Mouse (Mus musculus) gastrocnemius, adult 18-20 months (tissue): Measurements from ENCODE around the gene AI597479. TPM values are rescaled to one million over a fixed set of nuclear protein-coding genes. Genes with fewer than 3 reads are reported as not detected.
"Not testable (repeated sequence)": the region's sequence is repeated elsewhere in the genome, so short reads cannot be mapped to it uniquely, and the experiment has no call there.

Source experiments
- DNase-seq: peaks from one replicate; pipeline ENCODE4 v3.0.0; 2021; ENCODE audit warnings: low spot score
- total RNA-seq, 2 experiments: library from RNA; stranded (reverse); gene quantifications; 2 replicates each; pipeline ENCODE4 v1.2.3; 2021

AI597479 gene
- total RNA-seq, 2 experiments from 2014 or later: 16.1 to 18.8 TPM

DNA sequence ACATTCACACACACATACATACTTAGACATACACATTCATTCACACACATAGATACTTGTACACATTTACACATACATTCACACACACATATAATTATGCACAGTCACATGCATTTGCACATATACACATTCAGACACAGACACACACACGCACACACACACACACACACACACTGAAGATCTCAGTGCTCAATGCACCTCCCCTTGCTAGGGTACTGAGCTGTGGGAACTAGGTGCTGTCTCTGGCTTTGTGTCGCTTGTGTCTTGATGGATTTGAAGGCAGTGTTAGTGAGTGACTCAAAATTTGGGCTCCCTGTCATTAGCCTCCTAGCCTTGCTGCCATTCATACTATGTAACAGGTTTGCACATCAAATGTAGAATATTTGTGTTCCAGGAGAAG lies 24.1 kb downstream of the AI597479 start:
- DNase-seq: no peak

GRCm38 (mm10) chr1:43124726-43125125 lies 26.2 kb downstream of the AI597479 start:
- no peak for DNase-seq

- DNase-seq: no peak
Observed at GRCm38 (mm10) chr1:43127196-43127595, 28.7 kb downstream of the AI597479 start.

- no peak for DNase-seq
Observed at GRCm38 (mm10) chr1:43127820-43128610, 29.5 kb downstream of the AI597479 start.

GRCm38 (mm10) chr1:43130219-43130981 lies 31.9 kb downstream of the AI597479 start:
- DNase-seq: no peak

DNA sequence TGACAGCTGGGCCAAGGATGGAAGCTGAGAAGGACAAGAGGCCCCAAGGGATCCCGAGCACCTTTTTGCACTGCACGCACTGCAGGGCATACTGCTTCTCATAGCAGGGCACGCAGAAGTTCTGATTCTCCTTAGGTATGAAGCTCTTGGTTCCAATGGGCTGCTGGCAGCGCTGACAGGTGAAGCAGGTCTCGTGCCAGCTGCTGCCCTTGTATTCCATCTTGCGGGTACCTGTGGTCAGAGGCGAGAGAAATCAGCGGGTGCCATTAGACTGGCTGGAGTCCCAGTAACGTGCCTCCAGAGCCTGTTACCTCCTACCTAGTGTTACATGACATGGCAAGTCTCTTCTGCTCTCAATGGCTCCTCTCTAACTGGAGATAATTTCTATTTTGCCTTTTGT lies 33.1 kb downstream of the AI597479 start:
- no peak for DNase-seq

DNA sequence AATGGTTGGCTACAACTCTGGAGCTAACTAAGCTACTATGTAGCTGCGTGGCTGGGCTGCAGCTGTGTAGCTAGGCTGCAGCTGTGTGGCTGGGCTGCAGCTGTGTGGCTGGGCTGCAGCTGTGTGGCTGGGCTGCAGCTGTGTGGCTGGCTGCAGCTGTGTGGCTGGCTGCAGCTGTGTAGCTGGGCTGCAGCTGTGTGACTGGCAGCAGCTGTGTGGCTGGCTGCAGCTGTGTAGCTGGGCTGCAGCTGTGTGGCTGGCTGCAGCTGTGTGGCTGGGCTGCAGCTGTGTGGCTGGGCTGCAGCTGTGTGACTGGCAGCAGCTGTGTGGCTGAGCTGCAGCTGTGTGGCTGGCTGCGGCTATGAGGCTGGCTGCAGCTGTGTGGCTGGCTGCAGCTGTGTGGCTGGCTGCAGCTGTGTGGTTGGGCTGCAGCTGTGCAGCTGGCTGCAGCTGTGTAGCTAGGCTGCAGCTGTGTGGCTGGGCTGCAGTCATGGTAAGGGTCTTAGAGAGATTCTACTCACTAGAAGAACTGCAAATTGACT lies 38.0 kb downstream of the AI597479 start:
- not testable (repeated sequence) for DNase-seq

- no peak for DNase-seq
Observed at GRCm38 (mm10) chr1:43137334-43137733, 38.8 kb downstream of the AI597479 start.

GRCm38 (mm10) chr1:43138268-43138812 lies 39.8 kb downstream of the AI597479 start:
- DNase-seq: no peak

- DNase-seq: peak; percentile 84
Observed at GRCm38 (mm10) chr1:43139587-43140266, 41.2 kb downstream of the AI597479 start.

- DNase-seq: no peak
Observed at GRCm38 (mm10) chr1:43141555-43141961, 43.0 kb downstream of the AI597479 start.

DNA sequence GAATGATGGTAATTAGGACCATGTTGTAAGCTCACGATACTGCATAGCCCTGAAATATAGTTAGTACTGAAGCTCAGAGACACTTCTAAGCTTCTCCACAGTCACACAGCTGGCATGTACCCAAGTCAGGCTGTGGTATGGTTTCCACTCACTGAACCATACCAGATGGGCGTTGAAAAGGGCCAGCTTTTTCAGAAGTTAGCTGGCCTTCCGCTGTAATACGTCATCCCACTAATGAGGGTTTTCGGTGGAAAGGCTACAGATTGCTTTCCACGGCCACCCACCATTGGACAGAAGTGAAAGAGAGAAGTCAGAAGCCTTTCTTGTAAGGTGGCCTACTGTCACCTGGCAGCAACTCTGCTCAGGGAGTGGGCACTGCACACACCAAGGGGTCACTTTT lies 44.3 kb downstream of the AI597479 start:
- DNase-seq: no peak

DNA sequence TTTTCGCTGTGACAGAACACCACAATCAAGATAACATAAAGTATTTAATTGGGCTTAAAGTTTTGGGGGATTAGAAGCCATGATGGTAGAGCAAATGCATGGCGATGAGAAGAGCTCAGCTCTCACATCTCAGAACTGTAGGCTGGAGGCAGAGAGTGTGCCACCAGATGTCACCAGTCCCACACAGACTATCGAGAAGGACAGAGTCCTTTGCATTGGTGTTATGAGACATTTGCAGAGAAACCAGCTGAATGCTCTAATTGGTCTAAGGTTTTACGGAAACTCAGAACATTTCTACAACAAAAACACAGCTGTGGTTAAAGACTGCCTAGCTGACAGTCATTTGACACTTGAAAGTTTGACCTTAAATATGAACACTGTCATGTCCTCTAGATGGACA lies 44.8 kb downstream of the AI597479 start:
- DNase-seq: peak; percentile 12

DNA sequence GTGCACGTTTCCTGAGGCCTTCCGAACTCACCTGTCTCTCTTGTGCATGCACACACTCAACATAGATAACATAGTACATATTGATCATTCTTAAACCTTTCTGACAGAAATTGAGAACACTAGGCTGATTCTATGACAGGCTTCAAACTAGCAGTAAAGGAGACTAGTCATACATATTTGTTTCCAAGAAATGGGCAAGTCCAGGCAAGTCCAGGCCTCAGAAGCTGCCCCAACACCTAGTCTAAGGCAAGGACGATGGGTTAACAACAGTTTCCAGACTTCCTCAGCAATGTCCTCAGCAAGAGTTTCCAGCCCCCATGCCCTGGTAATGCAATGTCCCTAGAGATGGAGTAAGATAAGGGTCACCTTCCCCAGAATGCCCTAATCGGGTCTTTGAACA lies 45.3 kb downstream of the AI597479 start:
- DNase-seq: no peak

DNA sequence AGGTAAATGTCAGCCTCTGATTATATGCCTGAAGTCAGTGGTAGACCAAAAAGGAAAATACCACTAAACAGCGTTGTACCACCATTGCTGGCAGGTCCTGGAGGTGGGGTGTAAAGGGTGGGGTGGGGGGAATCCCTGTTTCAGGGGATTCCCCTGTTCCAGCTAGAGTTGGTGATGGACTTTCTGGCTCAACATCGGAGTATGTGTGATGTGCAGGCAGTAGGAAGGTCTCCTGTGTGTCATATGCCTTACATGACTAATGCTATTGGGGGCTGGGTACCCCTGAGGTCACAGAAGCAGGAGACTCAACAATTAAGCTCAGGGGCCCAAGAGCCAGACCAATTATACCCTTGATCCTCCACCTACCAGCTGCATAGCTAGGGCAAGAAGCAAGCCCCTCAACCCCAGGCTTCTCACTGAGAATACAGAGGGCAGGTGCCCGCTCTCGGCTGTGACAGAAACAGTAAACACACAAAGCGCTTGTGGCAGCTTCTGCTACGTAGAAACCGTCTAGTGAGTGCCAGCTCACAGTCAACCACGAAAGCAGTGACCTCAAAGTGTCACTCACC lies 45.9 kb downstream of the AI597479 start:
- no peak for DNase-seq

- no peak for DNase-seq
Observed at GRCm38 (mm10) chr1:43145388-43145787, 46.9 kb downstream of the AI597479 start.

- DNase-seq: no peak
Observed at GRCm38 (mm10) chr1:43147474-43147873, 49.0 kb downstream of the AI597479 start.

DNA sequence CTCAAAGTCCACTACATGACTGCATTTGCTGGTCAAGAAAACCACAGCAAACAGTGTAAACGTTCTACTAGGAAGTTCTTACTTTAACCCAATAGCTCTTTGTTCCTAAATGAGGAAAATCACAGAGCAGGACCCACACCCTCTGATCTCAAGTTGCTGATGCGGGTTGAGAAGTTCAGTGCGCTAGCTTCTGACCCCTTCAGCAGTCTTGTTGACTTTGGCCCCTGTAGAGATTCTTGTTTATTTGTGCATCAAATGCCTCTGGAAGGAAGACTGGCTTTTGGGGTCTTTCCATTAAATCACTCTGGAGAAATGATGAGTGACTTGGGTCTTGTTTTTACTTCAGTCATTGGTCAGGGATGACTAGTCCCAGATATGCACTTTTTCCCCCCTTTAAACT lies 51.7 kb downstream of the AI597479 start:
- no peak for DNase-seq

GRCm38 (mm10) chr1:43152626-43153025 lies 54.1 kb downstream of the AI597479 start:
- no peak for DNase-seq

DNA sequence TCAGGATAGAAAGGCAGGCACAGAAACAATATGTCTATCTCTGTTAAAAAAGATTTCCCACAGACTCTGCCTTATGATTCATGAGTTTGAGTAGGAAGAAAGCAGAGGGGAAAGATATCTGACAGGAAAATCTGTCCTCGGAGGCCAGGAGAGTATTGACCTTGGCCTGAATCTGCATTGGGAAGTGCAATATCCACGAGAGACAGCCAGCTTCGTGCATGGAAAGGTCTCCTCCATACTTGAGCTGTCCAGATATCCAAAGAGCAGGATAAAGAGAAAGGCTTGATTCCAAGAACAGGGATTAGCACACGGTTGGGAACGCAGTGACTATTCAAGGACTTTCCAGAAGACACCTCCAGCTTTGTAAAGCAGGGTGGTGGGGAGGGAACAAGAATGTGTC lies 55.0 kb downstream of the AI597479 start:
- no peak for DNase-seq

DNA sequence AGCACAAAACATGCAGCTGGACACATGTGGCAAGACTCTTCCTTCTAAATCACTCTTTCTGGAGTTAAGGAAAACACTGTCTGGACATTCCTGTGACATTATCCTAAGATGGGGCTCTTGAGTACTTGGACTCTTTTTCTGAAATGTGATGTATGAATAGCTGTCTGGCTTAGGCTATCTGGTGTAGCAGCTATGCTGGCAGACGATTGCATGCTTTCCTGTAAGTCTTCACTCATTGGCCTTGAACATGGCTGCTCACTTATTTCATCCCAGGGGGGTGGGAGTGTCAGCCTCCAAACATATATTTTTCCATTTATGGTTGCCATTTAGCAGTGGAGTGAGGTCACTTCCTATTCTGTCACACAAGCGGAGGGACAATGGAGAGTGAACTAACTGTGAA lies 56.0 kb downstream of the AI597479 start:
- DNase-seq: no peak
